Mouse (Mus musculus) limb, embryonic 12.5 days (tissue): ENCODE results near the gene Crybb1. TPM values are rescaled to one million over a fixed set of nuclear protein-coding genes. Genes with fewer than 3 reads are reported as not detected.

Experiments
- ATAC-seq: fragments of 200-750 bp; cut with Nextera tagmentation; 2 replicates; pipeline ENCODE4 v1.8.0; 2017; ENCODE audit warnings: low read depth, moderate TSS enrichment; ENCODE audit not compliant: insufficient number of reproducible peaks, insufficient read depth, low FRiP score, low TSS enrichment
- H3K27ac ChIP-seq: fragments of 300-500 bp; sonication (generic); 2 replicates; pipeline ENCODE4 v1.5.1; 2016; ENCODE audit warnings: mild to moderate bottlenecking, moderate library complexity
- H3K27me3 ChIP-seq: fragments of 300-500 bp; sonication (generic); 2 replicates; pipeline ENCODE4 v1.6.1; 2016; ENCODE audit warnings: mild to moderate bottlenecking, moderate library complexity
- H3K36me3 ChIP-seq: fragments of 300-500 bp; sonication (generic); 2 replicates; pipeline ENCODE4 v1.6.1; 2016; ENCODE audit warnings: mild to moderate bottlenecking, moderate library complexity
- H3K4me1 ChIP-seq: fragments of 300-500 bp; sonication (generic); replicated peaks from 2 replicates; pipeline ENCODE4 v1.6.1; 2016
- H3K4me2 ChIP-seq: fragments of 300-500 bp; sonication (generic); 2 replicates; pipeline ENCODE4 v1.6.1; 2016; ENCODE audit warnings: mild to moderate bottlenecking, moderate library complexity
- H3K4me3 ChIP-seq: fragments of 300-500 bp; sonication (generic); replicated peaks from 2 replicates; pipeline ENCODE4 v1.5.1; 2016; ENCODE audit warnings: mild to moderate bottlenecking
- H3K9ac ChIP-seq: fragments of 300-500 bp; sonication (generic); replicated peaks from 2 replicates; pipeline ENCODE4 v1.6.1; 2016; ENCODE audit warnings: mild to moderate bottlenecking, moderate library complexity
- H3K9me3 ChIP-seq: fragments of 300-500 bp; sonication (generic); 2 replicates; pipeline ENCODE4 v1.6.1; 2016; ENCODE audit warnings: mild to moderate bottlenecking, moderate library complexity
- whole genome bisulfite sequencing: fragments of 180-500 bp; shearing (Covaris S2); methylation state at CpG from one replicate; pipeline ENCODE4 v1.1.7; 2016; 5-methylcytosine and 5-hydroxymethylcytosine counted together
- polyA plus RNA-seq: library from polyadenylated mRNA; unstranded; fragments of >200 nt; fragmentation: Nextera tagmentation; extraction: Ambion mirVana; gene quantifications from 2 replicates; pipeline ENCODE4 v1.2.1, GENCODE M21; 2016

Crybb1 gene
- polyA plus RNA-seq, 1 experiment from 2014 or later = 0.28 TPM

- Histone ChIP-seq H3K36me3 (no peaks in the 10 kb centered on the region), H3K9ac (no peak overlapping the region), H3K4me2 (peak overlapping the region; percentile 49), H3K4me1 (peaks cover 16% of the 10 kb centered on the region), H3K9me3 (no peaks in the 10 kb centered on the region), H3K4me3 (peak overlapping the region; percentile 12; the same call in 1 of the 2 replicates), H3K27me3 (peaks cover 66% of the 10 kb centered on the region), H3K27ac (no peak overlapping the region)
- 56% methylated on average over 9 of the region's 9 CpGs for WGBS
- ATAC-seq = no peak
These were observed 10.6 kb downstream of the Crybb1 start for GRCm38 (mm10) chr5:112266011-112266777.

- Histone ChIP-seq H3K36me3 (no peaks in the 10 kb centered on the region), H3K9me3 (no peaks in the 10 kb centered on the region), H3K4me1 (peaks cover 20% of the 10 kb centered on the region), H3K4me2 (no peak overlapping the region), H3K27me3 (peaks cover 48% of the 10 kb centered on the region), H3K4me3 (no peak overlapping the region), H3K9ac (no peak overlapping the region), H3K27ac (no peak overlapping the region)
- 55% methylated on average over 24 of the region's 24 CpGs for WGBS
- no peak for ATAC-seq
These were observed 15.3 kb downstream of the Crybb1 start for GRCm38 (mm10) chr5:112270764-112271541.

- no peak for ATAC-seq
- Histone ChIP-seq H3K9me3 (no peaks in the 10 kb centered on the region), H3K4me2 (no peak overlapping the region), H3K4me3 (no peak overlapping the region), H3K9ac (no peak overlapping the region), H3K4me1 (peaks cover 29% of the 10 kb centered on the region), H3K27ac (no peak overlapping the region), H3K36me3 (no peaks in the 10 kb centered on the region), H3K27me3 (peaks cover 29% of the 10 kb centered on the region)
- 73% methylated on average over 2 of the region's 2 CpGs for WGBS
These were observed 17.3 kb downstream of the Crybb1 start for GRCm38 (mm10) chr5:112272934-112273333.

- H3K36me3 ChIP-seq = no peaks in the 10 kb centered on the region
- H3K27ac ChIP-seq = no peak overlapping the region
- peaks cover 19% of the 10 kb centered on the region for H3K27me3 ChIP-seq
- H3K9ac ChIP-seq = no peak overlapping the region
- no peak overlapping the region for H3K4me2 ChIP-seq
- WGBS = 38% methylated on average over 2 of the region's 2 CpGs
- H3K4me3 ChIP-seq = no peak overlapping the region
- H3K4me1 ChIP-seq = peaks cover 37% of the 10 kb centered on the region
- H3K9me3 ChIP-seq = no peaks in the 10 kb centered on the region
- ATAC-seq = no peak
These were observed 18.3 kb downstream of the Crybb1 start for GRCm38 (mm10) chr5:112273746-112274463.

GRCm38 (mm10) chr5:112275021-112275804, 19.6 kb downstream of the Crybb1 start:
- Histone ChIP-seq H3K9ac (0 out of 2 replicates have a peak overlapping the region, but pooled peaks have one; percentile 46), H3K36me3 (no peaks in the 10 kb centered on the region), H3K4me3 (no peak overlapping the region; the same call in 1 of the 2 replicates), H3K4me1 (peaks cover 40% of the 10 kb centered on the region), H3K27ac (no peak overlapping the region), H3K4me2 (peak overlapping the region; percentile 61), H3K27me3 (peaks cover 9% of the 10 kb centered on the region), H3K9me3 (no peaks in the 10 kb centered on the region)
- WGBS = 34% methylated on average over 4 of the region's 4 CpGs
- ATAC-seq = no peak

GRCm38 (mm10) chr5:112276267-112276873, 20.8 kb downstream of the Crybb1 start, which contains the start of gene Tpst2:
Tpst2 (plus strand) TSS chr5:112276691.
- Histone ChIP-seq H3K27me3 (peaks cover under 1% of the 10 kb centered on the region; the same call in 1 of the 2 replicates), H3K9me3 (no peaks in the 10 kb centered on the region), H3K27ac (peak within 1 kb of the TSS; percentile 75), H3K4me1 (peaks cover 42% of the 10 kb centered on the region), H3K36me3 (no peaks in the 10 kb centered on the region), H3K4me3 (peak within 1 kb of the TSS; percentile 70), H3K9ac (peak within 1 kb of the TSS; percentile 74), H3K4me2 (peak within 1 kb of the TSS; percentile 69)
- peak; percentile 94 for ATAC-seq
- WGBS = under 1% methylated on average over 60 of the region's 62 CpGs

GRCm38 (mm10) chr5:112276907-112277348, 21.3 kb downstream of the Crybb1 start:
- Histone ChIP-seq H3K4me1 (peaks cover 45% of the 10 kb centered on the region), H3K36me3 (no peaks in the 10 kb centered on the region), H3K4me2 (peak overlapping the region; percentile 69), H3K27ac (peak overlapping the region; percentile 75), H3K27me3 (no peaks in the 10 kb centered on the region), H3K9me3 (no peaks in the 10 kb centered on the region), H3K9ac (peak overlapping the region; percentile 74), H3K4me3 (peak overlapping the region; percentile 70)
- WGBS = under 1% methylated on average over 24 of the region's 24 CpGs
- peak; percentile 33 for ATAC-seq

GRCm38 (mm10) chr5:112277906-112278470, 22.4 kb downstream of the Crybb1 start:
- no peak overlapping the region for H3K9ac ChIP-seq
- no peak for ATAC-seq
- no peaks in the 10 kb centered on the region for H3K27me3 ChIP-seq
- no peak overlapping the region for H3K27ac ChIP-seq
- H3K4me3 ChIP-seq = 0 out of 2 replicates have a peak overlapping the region, but pooled peaks have one; percentile 70
- WGBS = 92% methylated on average over 11 of the region's 11 CpGs
- no peaks in the 10 kb centered on the region for H3K9me3 ChIP-seq
- peak overlapping the region; percentile 69 for H3K4me2 ChIP-seq
- H3K36me3 ChIP-seq = no peaks in the 10 kb centered on the region
- H3K4me1 ChIP-seq = peaks cover 53% of the 10 kb centered on the region

- Histone ChIP-seq H3K36me3 (0 out of 2 replicates have a peak, but pooled peaks cover 4% of the 10 kb centered on the region), H3K27me3 (no peaks in the 10 kb centered on the region), H3K4me2 (no peak overlapping the region), H3K9ac (no peak overlapping the region), H3K9me3 (no peaks in the 10 kb centered on the region), H3K4me3 (no peak overlapping the region), H3K27ac (0 out of 2 replicates have a peak overlapping the region, but pooled peaks have one; percentile 23), H3K4me1 (peaks cover 53% of the 10 kb centered on the region)
- 88% methylated on average over 17 of the region's 17 CpGs for whole genome bisulfite sequencing
- ATAC-seq = no peak
These were observed 23.8 kb downstream of the Crybb1 start for GRCm38 (mm10) chr5:112279181-112280021.
